Mouse (Mus musculus): ENCODE measurements around the gene Klhdc1. TPM values are rescaled to one million over a fixed set of nuclear protein-coding genes. Genes with fewer than 3 reads are reported as not detected.

Gene Klhdc1
- total RNA-seq, 2 experiments from 2014 or later, result 4.0 to 4.4 TPM

DNA sequence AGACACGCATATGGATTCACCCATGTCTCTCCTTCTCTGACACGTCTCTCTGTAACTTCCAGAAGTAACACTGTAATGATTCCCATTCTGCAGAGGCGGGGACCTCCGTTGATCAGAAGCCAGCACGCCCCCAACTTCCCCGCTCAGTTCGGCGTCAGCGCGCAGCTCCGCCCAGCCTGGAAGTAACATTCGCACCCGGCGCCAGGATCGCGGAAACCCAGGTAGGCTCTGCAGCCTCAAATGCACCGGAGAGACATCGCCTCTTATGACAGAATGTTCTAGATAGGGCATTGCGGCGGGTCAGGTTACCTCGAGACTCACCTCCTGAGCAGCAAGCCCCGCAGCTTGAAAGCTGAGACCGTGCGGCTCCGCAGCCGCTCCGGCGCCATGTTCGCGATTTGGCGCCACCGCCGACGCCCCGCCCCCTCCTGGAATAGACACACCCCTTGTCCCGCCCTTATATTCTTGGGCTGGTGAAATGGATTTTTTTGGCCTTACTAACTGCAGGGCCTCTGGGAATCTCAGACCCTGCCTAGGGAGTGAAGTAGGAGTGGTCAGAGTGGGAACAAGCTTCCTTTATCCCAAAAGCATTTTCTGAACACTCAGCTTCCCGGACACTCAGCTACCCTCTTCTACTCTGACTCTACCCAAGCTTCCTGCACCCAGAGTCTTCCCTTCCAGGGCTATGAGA is 13.1 kb upstream of the Klhdc1 start, which contains the start of gene Pole2:
Pole2 (minus strand) TSS at position 420 of the 691 bp plus-strand sequence.
- ATAC-seq (replicated peaks; ENCODE audit: poor library complexity), result peak; percentile 92

DNA sequence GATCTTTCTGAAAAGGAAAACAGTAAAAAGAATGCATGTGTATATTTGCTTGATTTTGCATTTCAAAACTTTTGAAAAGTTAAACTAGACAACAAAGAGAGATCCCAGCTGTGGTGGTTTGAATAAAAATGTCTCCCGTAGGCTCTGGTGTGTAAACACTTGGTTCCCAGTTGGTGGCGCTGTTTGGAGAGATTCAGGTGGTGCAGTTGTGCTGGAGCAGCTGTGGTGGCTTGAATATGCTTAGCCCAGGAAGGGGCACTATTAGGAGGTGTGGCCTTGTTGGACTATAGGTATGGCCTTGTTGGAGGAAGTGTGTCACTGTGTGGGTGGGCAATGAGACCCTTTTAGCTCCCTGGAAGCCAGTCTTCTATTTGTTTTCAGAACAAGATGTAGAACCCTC is 11.7 kb upstream of the Klhdc1 start:
- ATAC-seq (replicated peaks; ENCODE audit: poor library complexity), result peak; percentile 74

- ATAC-seq (replicated peaks; ENCODE audit: poor library complexity), result no peak
Measured at GRCm38 (mm10) chr12:69235782-69236181, 5.2 kb upstream of the Klhdc1 start.

GRCm38 (mm10) chr12:69238284-69238683 is 2.7 kb upstream of the Klhdc1 start:
- no peak for ATAC-seq (replicated peaks; ENCODE audit: poor library complexity)

DNA sequence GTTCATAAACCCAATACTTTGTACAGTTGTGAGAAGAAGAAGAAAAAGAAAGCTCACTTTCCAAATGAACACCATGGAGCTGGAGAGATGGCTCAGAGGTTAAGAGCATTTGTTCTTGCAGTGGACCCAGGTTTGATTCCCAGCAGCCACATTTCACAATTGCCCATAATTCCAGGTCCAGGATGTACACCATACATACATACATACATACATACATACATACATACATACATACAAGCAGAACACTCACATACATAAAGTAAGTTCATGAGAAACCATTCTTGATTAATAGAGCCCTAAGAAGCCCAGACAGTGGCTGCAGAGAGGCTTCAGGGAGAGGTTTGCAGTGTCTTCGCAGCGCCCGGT is 412 bp downstream of the Klhdc1 start:
- ATAC-seq (replicated peaks; ENCODE audit: poor library complexity), result no peak

GRCm38 (mm10) chr12:69241771-69242431 is 925 bp downstream of the Klhdc1 start:
- peak; percentile 81 for ATAC-seq (replicated peaks; ENCODE audit: poor library complexity)

- ATAC-seq (replicated peaks; ENCODE audit: poor library complexity), result no peak
Measured at GRCm38 (mm10) chr12:69249766-69250165, 8.8 kb downstream of the Klhdc1 start.

DNA sequence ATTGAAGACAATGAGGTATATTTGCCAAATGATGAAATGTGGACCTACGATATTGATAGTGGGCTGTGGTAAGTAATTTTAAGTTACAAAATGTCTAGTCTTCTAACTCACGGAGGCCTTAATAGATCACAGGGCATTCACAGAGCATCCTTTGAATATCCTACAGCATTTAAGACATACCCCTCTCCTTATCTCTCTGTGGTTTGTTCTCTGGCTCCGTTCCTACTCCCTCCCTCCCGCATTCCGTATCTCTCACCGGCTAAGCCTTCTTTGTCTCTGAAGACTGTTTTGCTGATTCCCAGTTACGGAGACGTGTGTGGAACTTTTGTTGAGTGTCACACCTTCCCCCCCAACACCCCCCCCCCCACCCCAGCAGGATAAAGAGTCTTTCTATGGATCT is 9.8 kb downstream of the Klhdc1 start:
- peak; percentile 97 for ATAC-seq (replicated peaks; ENCODE audit: poor library complexity)

- ATAC-seq (replicated peaks; ENCODE audit: poor library complexity), result no peak
Measured at GRCm38 (mm10) chr12:69253806-69254205, 12.8 kb downstream of the Klhdc1 start.

GRCm38 (mm10) chr12:69257836-69258235 is 16.9 kb downstream of the Klhdc1 start:
- peak; percentile 93 for ATAC-seq (replicated peaks; ENCODE audit: poor library complexity)

DNA sequence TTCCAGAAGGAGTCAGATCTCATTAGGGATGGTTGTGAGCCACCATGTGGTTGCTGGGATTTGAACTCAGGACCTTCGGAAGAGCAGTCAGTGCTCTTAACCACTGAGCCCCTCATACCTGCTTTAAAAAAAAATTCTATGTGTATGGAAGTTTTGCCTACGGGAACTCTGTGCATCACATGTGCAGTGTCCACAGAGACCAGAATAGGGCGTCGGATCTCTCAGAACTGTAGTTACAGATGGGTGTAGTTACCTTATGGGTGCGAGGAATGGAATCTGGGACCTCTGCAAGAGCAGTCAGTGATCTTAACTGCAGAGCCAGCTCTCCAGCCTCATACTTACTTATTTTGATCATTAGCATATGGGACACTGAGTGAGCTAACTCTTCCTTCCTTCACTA is 21.3 kb downstream of the Klhdc1 start:
- no peak for ATAC-seq (replicated peaks; ENCODE audit: poor library complexity)

DNA sequence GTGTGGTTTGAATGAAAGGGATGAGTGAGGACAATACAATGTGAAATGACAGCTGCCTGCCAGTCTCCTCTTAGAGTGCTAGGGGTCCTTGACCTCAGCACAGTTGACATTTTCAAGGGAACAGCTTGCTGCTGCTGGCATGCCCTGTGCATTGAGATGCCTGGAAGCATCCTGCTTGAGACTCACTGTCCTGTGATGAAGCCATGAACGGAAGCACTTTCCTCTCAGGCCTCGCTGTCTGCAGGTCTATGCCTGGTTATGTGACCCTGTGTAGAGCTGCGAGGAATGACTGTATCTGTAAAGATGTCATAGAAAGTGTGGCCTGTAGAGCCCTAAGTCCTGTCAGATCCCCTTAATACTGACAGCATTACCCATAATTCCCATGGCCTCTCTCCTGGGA is 24.1 kb downstream of the Klhdc1 start:
- ATAC-seq (replicated peaks; ENCODE audit: poor library complexity), result no peak

- no peak for ATAC-seq (replicated peaks; ENCODE audit: poor library complexity)
Measured at GRCm38 (mm10) chr12:69267956-69268632, 27.1 kb downstream of the Klhdc1 start.

- no peak for ATAC-seq (replicated peaks; ENCODE audit: poor library complexity)
Measured at GRCm38 (mm10) chr12:69268956-69269355, 28.0 kb downstream of the Klhdc1 start.

DNA sequence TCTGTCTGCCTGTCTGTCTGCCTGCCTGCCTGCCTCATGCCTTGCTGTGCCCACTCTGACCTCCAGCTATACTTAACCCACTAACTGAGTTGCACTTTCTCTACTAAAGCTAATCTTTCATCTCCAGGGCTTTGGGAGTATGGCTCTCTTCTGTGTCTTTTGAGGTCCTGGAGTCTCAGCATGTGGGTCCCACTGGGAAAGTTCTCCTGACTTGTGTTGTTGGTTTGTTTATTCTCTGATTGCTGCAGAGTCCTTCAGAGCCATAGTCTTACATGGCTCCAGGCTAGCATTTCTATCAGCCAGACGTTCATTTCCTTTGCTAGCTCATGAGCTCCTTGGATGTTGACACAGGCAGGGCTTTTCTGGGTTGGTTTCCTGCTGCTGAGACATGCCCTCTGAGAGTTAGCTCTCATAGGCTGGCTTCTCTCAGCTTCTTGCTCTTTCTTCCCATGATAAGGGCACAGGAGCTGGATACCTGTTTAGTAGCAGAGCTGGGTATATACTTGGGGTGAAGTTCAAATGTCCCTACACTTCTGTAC is 39.0 kb downstream of the Klhdc1 start:
- ATAC-seq (replicated peaks; ENCODE audit: poor library complexity), result no peak

GRCm38 (mm10) chr12:69280915-69281314 is 39.9 kb downstream of the Klhdc1 start:
- ATAC-seq (replicated peaks; ENCODE audit: poor library complexity), result no peak

DNA sequence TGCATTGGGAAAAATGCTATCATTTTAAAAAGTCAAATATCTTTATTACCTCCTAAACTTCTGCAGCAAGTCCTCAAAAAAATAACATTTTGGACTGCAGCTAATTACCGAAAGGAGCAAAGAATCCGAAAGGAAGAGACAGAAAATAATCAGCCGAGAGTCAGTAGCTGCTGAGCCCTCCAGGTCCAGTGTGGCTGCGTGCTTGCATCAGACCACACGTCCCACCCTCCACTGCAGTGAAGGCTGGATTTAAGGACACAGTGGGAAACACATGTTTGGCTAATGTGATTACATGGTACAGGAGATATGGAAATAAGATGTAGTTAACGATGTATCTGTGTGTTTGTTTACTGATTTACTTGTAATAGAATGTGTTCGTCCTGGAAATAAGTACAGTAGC is 42.2 kb downstream of the Klhdc1 start:
- ATAC-seq (replicated peaks; ENCODE audit: poor library complexity), result no peak

DNA sequence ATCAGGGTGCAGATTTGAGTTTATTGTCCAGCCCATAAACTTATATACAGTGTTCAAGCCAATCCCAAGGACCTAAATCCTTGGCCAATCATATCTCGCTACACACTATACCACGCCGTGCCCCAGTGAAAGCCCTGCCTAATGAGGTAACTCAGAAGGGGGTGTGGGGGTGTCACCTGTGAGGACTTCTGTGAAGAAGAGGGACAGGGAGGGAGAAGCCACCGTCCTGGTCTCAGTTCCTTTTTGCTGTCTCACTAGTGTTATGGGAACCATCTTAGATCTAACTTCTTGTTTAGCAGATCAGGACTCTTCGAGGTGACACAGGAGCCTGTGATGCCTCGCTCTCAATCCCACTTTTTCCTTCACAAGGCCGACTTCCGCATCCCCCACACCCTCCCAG is 46.6 kb downstream of the Klhdc1 start:
- ATAC-seq (replicated peaks; ENCODE audit: poor library complexity), result peak; percentile 48

DNA sequence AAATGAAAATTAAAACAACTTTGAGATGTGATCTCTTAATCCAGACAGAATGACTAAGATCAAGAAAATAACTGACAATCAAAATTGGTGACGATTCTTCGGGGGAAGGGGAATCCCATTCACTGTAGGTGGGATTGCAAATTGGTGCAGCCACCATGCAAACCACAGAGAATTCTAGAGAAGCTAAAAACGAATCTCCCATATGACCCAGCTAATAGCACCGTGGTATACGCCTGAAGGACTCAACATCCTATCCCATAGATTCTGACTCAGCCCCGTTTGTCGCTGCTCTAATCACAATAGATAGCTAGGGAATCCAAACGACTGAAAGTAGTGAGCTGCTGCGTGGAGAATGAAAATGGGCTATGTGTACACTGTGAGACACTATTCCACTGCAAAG is 47.7 kb downstream of the Klhdc1 start:
- ATAC-seq (replicated peaks; ENCODE audit: poor library complexity), result no peak

DNA sequence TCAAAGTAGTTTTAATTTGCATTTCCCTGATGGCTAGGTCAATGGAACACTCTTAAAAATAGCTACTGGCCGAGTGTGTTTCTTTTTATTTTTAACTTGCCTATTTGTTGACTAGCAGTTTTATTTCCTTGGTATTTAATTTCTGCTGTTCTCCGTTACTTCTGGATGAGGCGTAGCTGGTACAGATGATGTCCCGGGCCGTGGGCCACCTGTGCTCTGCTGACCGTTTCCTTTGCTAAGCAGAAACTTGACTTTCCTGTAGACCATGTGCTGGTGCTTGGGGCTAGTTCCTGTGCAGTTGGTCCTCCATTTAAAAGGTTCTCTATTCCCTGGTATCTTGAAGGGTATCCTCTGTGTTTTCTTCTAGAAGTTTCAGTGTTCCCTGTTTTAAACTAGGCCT is 51.4 kb downstream of the Klhdc1 start:
- ATAC-seq (replicated peaks; ENCODE audit: poor library complexity), result no peak

DNA sequence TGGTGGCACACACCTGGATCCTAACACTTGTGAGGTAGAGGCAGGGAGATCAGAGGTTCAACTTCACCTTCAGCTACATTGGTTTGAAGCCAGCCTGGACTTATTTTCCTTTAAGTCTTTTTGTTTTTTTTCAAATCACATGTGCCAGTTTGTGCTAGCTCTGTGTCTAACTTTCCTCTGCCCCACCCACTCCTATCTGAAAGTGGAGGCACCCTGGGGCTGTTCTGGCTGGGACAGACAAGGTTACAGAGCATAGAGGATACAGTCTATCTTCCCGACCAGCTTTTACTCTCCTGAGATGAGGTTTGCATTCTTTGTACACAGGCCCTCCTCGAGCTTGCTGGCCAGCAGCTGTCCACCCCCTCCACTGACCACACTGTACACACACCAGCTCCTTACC is 52.8 kb downstream of the Klhdc1 start:
- peak; percentile 77 for ATAC-seq (replicated peaks; ENCODE audit: poor library complexity)

GRCm38 (mm10) chr12:69294936-69295335 is 54.0 kb downstream of the Klhdc1 start:
- ATAC-seq (replicated peaks; ENCODE audit: poor library complexity), result no peak
